Mouse (Mus musculus): ENCODE results near the gene Vapa. TPM values are rescaled to one million over a fixed set of nuclear protein-coding genes. Genes with fewer than 3 reads are reported as not detected.
A peak's percentile ranks its signal among the peaks of the same experiment; 100 is the strongest.

Vapa gene
- polyA plus RNA-seq, 2 experiments from 2014 or later = 24.0 to 50.2 TPM

DNA sequence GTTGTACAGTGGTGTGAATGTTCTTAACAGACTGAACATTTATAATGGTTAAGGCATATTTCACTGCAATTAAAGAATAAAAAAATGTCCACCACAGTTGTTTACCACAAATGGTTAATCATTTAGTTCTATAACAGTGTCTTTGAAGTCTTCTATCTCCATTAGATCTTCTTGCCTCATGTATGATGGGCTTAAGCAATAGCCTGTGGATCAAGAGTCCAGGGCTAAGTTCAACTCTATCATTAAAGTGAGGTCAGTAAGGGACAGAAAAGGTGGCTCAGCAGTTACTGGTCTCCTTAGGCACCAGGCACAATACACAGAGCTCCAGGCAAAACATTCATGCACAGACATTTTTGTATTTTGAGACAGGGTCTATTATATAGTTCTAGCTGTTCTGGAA, 9.8 kb upstream of the Vapa start:
- no peak for ATAC-seq

DNA sequence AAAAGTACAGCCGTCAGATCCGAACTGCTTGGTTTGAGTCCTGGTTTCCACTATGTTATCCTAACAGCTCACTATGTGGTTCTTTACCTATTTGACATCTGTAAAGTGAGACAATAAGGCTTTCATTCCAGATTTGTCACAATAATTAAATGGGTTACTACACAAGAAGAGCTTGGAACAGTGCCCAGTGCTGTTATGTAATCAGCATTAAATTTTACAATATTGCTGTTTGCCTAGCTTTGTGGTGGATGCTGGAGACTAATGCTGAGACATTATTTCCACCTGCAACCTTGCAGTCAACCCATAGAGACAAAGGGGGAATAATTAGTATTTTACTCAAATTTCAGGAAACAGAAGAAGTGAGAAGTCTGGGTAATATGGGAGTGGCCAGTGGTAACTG, 5.1 kb upstream of the Vapa start:
- no peak for ATAC-seq

DNA sequence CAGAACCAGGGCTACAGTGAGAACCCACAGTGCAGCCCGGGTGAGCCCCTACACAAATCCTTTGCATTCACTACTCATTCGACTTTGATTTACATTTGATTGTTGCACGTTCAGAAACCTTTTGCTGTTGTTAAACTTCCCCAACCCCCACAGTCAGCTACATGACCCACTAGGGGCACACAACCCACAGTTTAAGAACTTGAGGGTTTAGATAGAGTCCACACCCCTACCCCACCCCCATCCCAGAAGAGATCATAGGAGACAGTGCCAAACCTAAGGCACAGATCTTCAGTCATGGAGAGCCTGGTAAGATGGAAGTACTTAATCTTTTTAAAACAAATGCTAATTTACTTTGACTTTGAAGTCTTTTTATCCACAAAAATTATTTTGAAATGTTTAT, 2.3 kb upstream of the Vapa start:
- no peak for ATAC-seq

DNA sequence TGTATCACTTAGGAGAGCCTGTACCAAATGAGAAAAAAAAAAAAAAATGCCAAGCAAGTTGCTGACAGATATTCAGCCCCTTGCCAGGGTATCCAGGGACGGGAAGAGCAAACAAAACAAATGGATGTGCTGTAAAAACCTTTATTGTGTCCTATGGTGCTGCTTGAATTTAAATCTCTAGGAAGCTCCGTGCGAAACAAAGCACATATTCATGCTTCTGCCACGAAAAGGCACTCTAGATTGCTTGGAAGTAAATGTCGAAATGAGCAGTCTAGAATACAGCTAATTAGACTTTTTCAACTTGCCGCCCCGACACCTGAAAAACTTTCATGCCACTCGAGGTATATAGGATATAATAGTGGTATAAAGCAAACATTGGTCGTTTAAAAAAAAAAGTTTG, 1.1 kb upstream of the Vapa start:
- ATAC-seq = no peak

DNA sequence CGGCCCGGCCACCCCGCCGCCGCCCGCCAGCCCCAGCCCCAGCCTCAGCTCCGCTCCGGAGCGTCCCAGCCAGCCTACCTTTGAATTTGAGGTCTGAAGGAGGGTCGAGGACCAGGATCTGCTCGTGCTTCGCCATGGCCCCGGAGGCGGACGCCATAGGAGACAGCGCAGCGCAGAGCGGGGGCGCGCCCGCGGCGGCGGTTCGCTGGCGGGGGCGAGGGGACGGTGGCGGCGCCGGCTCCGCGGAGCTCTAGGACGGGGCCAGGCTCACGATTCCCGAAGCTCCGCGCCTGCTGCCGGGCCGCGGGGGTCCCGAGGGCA, 253 bp downstream of the Vapa start:
- ATAC-seq = peak; percentile 38

DNA sequence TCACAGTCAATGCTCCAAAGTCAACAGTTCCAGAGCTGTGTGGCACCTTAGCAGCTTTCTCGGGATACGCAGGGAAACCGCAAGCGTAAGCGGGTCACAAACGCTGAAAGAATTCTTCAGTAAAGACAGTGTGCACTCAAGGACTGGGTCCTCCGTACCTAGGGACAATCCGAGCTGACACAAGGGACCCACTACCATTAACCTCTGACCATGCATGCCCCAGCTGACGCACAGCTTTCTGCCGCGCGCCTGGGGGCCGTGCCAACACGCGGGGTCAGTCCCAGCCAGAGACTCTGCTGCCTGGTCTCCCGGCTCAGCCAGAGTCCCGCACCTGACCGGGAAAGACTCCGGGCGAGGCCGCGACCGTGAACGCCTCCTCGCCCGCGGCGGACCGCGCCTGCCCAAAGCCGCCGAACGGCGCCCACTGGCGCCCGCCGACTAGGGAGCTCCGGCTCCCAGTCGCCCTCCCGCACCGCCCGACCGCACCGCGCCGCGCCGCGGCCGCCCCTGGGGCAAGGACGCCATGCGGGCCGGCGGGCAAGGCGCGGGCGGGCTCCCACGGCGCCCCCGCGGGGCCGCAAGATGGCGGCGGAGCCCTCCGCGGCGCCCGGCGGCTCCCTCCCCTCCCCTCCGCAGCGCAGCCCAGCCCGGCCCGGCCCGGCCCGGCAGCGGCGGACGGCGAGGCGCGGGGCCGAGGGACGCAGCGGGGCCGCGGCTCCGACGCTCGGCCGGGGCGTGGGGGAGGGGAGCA, 789 bp downstream of the Vapa start:
- peak; percentile 4 for ATAC-seq

DNA sequence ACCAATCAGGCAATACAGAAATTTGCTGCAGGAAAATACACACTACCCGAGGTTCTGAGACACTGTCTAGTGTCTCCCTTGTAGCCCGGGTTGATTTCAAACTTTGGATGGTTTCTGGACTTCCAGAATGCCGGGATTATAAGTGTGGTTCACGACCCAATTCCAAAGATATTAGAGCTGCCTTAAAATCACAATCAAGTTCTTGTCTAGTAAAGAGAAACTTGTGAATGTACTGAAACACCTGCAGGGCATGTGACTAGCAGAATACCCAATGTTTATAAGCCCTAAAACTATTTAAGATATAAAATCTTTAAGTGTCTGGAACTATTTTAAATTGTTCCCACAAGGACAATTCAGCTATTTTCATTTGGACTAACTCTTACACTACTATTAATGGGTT, 1.6 kb downstream of the Vapa start:
- ATAC-seq = no peak

DNA sequence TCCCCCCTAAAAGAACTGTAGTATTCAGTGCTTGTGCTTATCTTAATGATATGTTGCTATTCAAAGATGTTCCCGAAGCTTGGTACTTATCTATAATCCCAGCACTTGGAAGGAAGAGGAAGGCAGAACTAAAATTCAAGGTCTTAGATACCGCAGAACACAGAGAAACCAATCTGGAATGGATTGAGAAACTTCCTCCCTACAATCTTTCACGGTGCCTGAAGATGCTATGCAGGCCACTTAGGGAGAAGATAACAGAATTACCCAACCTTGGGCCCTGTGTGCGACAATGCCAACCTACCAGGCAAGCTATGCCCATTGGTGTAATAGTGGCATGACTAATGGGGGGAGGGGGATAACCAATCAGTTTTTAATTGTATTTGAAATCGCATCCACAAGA, 4.6 kb downstream of the Vapa start:
- ATAC-seq = no peak

DNA sequence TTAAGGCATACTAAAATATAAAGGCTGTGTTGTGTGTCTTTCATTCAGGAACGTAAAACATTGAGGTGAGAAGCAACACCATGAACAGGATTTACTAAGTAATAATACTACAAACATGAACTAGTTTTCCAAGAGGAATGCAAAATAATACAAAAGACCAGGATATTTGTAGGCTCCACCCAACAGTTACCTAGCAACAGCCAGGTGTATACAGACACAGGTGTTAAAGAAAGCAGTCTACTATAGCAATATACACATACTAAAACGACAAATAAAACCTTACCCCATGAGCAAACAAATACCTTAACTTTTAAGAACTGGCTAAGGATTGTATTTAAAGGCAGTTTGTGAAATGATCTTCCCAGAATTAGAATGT, 5.1 kb downstream of the Vapa start:
- ATAC-seq = no peak

DNA sequence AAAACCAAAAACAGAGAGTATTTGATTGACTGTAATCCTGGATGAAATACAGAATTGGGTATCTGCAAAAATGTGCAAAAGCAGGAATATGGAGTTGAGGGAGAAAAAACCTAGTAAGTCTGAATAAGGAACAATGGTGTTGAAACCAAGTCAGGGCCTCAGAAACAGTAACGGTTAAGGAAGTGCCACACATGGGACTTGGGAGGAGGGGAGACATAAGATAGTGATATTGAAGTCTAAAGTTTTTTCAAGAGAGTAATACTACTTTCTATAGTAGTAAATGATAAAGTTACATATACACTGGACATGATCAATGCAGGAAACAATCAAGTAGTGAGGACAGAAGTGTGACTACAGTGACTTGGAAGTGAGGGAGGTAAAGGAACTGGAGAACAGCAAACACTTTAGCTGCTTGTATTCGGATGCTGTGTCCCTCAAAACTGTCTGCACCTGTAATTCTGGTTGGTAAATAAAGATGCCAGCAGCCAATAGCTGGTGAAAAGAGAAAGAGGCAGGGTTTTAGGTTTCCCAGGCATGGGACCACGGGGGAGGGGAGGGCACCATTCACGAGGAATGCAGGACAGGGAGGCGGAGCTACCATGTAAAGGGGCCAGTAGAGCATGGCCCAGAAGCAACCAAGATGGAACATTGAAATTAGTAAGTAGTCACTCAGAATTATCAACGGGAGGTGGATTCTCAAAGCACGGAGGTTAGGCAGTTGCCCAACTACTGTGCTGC, 5.6 kb downstream of the Vapa start:
- no peak for ATAC-seq

DNA sequence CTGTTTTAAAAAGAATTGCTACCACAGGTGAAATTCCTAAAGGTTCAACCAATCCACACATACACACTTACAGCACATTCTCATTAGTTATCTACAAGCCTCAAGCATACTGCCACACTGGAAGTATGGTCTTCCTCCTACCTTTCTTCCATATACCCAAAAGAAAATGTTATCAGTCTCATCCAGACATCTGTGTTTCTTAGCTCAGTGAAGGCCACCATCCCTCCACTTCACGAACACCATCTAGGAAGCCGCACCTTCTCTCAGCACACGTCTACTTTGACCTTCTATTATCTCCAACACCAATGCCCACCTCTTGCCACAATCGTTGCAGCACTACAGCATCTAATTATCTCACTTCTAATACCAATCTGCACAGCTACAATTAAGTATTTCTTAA, 7.3 kb downstream of the Vapa start:
- ATAC-seq = no peak

DNA sequence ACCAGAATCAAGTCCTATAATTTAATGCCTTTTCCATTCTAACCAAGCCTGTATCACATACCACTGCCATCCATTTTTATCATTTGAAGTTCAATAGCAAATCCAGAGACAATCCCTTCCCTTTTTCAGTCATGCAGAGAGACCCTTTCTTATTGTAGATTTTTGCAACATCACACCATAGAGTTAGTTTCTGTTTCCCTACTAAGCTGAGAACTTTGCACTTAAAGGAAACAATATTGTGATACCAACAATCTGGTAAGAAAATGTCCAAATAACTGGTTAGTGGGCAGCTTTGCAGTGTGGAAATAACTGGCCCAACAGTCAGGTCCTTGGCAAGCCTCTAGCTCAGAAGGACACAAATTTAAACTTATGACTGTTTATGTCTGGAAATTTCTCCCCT, 8.5 kb downstream of the Vapa start:
- no peak for ATAC-seq

DNA sequence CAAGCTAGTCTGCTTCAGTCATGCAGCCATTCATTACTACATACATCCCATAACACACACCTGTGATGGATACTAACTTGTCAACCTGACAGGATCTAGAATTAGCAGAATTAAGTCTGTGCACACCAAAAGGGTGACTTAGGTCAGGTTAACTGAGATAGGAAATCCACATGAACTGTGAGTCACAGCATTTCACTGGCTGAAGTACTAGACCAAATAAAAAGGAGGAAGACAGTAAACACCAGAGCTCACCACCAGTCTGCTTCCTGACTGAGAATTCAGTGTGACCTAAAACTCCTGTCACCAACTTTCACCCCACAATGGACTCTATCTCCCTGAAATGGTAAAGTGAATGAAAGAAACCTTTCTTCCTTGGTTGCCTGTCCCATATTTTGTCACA, 9.0 kb downstream of the Vapa start:
- ATAC-seq = peak; percentile 58

DNA sequence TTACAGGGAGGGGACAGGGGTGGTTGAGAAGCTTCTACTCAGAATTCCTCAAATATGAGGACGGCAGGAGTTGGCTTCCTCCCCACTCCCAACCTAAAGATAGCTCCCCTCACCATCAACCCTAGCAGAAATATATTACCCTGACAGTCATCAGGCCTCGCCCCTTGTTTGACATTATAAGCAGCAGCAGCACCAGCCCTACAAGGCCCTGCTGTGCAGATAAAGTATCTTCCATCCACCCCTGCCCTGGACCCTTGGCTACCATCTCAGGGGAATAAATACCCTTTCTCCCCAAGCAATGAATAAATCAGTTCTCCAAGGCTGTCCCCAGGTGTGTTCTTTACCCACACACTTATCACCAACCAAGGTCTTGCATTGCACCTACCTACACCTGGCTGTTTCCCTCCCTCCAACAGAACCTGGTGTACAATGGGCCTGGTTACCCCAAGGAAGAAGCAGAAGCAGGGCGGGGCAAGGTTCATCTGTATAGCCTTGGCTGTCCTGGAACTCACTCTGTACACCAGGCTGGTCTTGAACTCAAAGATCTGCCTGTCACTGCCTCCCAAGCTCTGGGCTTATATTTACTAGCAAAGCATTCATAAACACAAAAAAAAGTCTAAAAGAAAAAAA, 15.4 kb downstream of the Vapa start:
- ATAC-seq = no peak

DNA sequence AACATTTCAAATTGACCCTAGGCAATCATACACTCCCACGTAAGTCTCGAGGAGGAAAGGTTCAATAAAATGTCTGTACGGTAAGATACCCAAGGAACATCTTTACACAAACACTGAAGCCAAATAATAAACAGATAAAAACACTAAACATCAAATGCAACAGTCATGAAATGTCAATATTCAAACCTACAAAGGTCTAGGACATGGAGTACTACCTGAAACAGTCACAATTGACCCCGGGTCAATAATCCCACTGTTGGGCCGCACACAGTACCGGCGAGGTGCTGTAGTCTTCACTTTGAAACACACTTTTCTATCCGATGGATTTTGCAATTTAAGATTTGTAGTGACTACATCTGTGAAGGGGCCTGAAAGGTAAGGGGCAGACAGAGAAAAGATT, 18.7 kb downstream of the Vapa start:
- ATAC-seq = no peak

DNA sequence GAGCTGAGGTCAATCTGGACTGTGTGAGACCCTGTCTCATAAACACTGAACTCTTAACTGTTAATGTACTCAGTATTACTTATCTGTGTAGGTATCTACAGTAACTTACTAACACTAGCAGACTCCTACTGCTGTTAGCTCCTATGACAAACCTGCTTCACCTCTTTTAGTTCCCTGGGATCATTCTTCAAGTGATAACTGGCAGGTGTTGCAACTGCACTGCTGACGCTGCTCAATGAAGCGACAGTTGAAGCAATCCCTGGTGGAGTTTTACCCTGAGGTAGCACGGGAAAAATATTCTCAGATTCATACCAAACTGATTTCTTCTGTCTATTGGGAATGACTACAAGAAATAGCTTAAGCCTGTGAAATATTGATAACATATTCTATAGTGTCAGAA, 26.5 kb downstream of the Vapa start:
- ATAC-seq = no peak

DNA sequence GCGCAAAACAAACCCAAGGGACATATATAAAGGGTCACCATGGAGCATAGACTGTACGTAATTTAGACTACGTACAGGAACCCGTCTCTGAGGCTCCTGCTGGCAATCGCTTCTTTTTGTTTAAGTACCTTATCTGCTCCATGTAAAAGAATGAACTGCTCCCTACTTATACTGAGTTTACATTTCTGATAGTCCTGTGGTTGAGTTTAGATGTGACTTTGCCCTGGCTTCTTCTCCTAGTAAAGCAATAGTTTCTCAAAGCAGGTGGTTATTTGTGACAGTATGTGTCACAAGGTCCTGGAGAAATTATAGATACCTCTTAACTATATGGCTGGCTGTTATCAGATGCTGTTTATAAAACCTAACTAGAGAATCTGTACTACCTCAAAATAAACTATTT, 31.9 kb downstream of the Vapa start:
- no peak for ATAC-seq

DNA sequence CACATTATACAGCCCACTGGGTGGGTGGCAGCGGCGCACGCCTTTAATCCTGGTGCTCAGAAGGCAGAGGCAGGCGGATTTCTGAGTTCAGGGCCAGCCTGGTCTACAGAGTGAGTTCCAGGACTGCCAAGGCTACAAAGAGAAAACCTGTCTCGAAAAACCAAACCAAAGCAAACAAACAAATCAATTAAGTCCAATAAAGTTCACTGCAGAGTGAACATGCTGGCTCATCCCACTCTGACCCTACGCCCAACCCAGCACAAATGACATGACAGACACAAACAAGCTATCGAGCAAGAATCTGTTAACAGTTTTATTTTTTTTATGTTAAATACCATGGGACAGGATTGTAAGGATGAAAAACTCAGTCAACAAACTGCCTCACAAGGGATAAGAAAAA, 33.6 kb downstream of the Vapa start:
- no peak for ATAC-seq

DNA sequence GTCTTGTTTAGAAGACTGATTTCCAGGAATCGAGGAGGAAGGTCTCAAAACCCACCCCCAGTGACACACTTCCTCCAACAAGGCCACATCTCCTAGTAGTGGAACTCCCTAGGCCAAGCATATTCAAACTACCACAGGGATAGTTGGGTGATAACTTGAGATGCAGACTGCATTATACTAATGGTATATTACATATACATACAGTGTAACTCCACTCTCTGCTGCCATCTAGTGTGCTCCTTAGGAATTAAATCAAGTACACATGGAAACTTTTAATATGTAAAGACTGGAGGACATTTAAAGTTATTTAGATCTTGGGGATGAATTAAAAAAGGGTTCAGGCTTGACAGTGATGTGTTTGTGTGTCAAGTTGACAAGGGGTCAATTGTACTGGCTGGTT, 38.0 kb downstream of the Vapa start:
- peak; percentile 58 for ATAC-seq

DNA sequence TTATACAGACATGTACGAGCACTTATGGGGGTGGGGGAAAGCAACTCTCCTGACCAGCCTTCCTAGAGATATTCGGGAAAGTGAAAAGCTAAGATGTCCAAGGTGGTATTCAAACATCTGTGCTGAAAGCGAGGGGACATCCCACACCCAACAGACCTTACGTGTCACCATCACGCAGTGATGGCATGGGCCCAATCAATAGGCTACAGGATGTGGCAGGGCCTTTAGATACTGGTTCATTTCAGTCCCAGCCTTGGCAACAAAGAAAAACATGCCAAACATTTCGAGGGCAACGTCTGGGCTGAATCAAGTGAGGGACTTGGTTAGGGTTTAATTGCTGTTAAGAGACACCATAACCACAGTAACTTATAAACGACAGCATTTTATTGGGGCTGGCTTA, 38.5 kb downstream of the Vapa start:
- peak; percentile 32 for ATAC-seq

DNA sequence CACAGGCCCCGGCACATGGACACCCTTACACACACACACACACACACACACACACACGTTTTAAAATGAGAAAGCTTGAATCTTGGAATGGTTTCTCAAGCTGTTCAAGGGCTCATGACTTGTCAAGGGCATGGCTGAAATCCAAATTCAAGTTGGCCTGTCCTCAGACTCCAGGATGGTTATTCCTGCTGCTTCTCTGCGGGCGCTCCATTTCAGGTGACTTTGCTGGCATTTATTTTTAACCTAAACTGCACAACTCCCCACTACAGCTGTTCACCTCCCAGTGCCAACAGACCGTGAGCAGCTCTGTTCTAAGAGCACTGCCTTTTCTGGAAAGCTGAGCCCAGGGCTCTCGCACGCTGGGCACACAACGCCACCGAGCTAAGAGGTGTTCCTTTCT, 41.5 kb downstream of the Vapa start:
- no peak for ATAC-seq

DNA sequence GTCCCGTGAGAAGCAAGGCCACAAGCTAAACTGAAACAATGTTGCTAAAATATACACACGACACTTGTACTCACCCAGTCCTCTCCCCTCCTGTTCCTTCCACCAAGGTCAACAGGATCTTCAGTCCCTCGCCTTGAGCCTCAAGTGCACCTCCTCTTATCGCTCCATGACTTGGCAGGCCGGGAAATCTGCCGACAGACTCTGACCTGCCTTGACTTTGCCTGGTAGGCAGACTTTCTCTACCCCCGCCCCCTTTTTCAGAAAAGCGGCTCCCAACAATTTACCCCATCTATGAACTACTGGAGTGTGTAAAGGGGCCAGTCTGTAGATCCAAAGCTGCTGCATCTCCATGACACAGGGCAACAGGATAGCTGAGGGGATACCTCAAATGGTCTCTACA, 41.9 kb downstream of the Vapa start:
- no peak for ATAC-seq

DNA sequence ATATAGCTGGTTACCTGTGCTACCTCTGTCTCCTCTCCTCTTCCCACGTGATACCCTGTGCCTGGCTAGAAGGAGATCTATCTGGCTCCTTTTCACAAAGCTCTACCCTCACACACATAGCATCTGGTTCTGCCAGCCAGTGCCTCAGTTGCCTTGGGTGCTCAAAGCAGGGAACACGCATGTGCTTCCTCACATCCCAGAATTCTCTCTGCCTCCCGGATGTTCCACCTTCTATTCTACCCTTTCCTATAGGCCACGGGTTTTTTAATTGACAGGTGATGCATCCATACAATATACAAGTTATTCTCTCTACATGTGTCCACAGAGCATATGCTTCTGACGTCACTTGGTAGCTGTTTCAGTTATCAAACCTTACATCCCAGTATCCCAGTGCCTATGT, 49.2 kb downstream of the Vapa start:
- ATAC-seq = no peak

DNA sequence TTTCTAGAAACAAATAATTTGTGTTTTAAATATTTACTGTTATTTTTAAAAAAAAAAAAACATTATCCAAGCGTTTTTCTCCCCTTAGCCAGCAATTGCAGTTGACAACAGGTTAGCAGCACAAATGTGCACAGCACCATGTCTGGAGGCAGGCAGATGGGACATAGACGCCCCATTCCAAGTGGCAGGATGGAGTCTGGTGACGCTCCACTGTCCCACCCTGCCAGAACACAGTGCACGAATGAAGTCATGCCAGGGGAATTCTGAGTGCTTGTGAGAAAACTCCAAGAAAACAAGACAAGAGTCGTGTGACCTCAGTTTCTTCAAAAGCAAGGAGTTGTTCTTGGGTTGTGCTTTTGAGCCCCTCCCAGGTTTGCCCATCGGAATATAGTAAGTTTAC, 50.0 kb downstream of the Vapa start:
- ATAC-seq = no peak
